Mouse (Mus musculus): ENCODE measurements around the gene Hist1h2bl.
"Not testable (repeated sequence)": the region's sequence is repeated elsewhere in the genome, so short reads cannot be mapped to it uniquely, and the experiment has no call there.

The Hist1h2bl gene

GRCm38 (mm10) chr13:21722373-21722925 lies 6.5 kb upstream of the Hist1h2bl start:
- no peak for DNase-seq (ENCODE audit: low spot score in 2 of 2)

DNA sequence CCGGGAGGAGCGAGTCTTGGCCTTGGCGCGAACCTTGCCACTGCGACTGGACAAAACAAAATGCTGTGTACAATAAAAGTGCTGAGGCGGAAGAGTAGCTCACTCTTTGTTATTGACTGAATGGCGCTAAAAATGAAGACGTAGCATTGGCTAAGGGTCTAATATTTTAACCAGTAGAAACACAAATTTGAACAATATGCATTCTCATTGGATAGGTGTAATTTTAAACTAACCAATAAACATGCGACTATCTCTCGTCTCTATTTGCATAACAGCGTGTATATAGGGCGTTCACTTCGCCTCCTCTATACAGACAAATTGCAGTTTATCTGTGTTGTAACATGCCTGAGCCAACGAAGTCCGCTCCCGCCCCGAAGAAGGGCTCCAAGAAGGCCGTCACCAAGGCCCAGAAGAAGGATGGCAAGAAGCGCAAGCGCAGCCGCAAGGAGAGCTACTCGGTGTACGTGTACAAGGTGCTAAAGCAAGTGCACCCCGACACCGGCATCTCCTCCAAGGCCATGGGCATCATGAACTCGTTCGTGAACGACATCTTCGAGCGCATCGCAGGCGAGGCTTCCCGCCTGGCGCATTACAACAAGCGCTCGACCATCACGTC lies 5.9 kb upstream of the Hist1h2bl start, which contains the start of gene Hist1h2bm:
Gene Hist1h2bm, plus strand, starts transcription at position 288 of the 616 bp plus-strand sequence.
- DNase-seq (ENCODE audit: low spot score in 2 of 2) = peak; percentile 69 to 89

GRCm38 (mm10) chr13:21721107-21721756 lies 5.3 kb upstream of the Hist1h2bl start:
- DNase-seq (ENCODE audit: low spot score in 2 of 2) = not testable (repeated sequence)

- no peak for DNase-seq (ENCODE audit: low spot score in 2 of 2)
Observed at GRCm38 (mm10) chr13:21718381-21719080, 2.6 kb upstream of the Hist1h2bl start.

GRCm38 (mm10) chr13:21717397-21718357 lies 1.7 kb upstream of the Hist1h2bl start, which contains the start of gene Hist1h3h:
Gene Hist1h3h (plus strand): TSS chr13:21717659.
- peak; percentile 79 to 89 for DNase-seq (ENCODE audit: low spot score in 2 of 2)

- DNase-seq (ENCODE audit: low spot score in 2 of 2) = peak; percentile 19 to 41
Observed at GRCm38 (mm10) chr13:21716540-21717391, 823 bp upstream of the Hist1h2bl start.

- no peak for DNase-seq (ENCODE audit: low spot score in 2 of 2)
Observed at GRCm38 (mm10) chr13:21715131-21715863, 646 bp downstream of the Hist1h2bl start.

DNA sequence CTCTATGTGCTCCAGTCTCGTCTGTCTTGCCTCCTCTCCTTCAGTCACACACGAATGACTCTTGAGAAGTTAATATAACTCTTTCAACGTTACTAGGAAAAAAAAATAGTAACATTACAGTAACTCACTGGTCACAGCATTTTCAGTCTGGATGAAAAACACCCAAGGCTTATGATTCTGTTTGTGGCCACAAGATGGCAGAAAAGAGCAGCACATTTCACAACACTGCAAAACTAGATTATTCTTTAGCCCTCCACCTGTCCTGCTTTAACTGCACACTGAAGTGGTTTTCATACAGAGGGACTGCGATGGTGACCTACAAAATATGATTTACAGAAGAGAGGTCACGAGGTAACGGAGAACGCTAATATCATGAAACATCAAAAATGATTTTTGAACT lies 1.2 kb downstream of the Hist1h2bl start:
- DNase-seq (ENCODE audit: low spot score in 2 of 2) = peak; percentile 23 to 65

GRCm38 (mm10) chr13:21711698-21712097 lies 4.2 kb downstream of the Hist1h2bl start:
- DNase-seq (ENCODE audit: low spot score in 2 of 2) = no peak

DNA sequence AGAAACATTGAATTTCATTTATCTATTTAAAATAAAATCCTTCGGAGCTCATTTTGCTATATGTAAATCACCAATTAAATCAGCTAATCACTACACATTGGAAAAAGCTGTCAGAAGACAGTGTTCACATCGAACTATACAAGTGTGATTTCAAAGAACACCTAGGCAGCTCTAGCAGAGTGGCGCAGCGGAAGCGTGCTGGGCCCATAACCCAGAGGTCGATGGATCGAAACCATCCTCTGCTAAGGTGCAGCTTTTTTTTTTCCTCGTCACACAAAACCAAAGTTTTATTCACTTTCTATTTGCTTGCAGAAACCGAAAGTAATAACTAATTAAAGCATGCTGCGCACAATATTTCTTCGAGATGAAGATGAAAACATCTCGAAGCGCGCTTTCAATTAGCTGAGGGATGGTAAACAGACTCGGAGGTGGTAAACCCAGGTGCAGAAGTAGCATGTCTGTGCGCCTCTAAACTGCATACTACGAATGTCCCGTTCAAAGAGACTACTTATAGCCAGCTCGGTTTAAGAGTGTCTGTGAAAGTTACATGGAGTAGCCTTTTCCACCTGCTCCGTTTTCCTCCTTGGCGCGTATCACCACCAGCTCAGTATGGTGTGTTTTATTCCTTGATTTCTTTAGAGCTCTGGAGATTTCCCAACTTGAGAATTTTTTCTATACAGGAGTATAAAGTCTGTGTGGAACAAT lies 5.0 kb downstream of the Hist1h2bl start:
- DNase-seq (ENCODE audit: low spot score in 2 of 2) = peak; percentile 56 to 83

DNA sequence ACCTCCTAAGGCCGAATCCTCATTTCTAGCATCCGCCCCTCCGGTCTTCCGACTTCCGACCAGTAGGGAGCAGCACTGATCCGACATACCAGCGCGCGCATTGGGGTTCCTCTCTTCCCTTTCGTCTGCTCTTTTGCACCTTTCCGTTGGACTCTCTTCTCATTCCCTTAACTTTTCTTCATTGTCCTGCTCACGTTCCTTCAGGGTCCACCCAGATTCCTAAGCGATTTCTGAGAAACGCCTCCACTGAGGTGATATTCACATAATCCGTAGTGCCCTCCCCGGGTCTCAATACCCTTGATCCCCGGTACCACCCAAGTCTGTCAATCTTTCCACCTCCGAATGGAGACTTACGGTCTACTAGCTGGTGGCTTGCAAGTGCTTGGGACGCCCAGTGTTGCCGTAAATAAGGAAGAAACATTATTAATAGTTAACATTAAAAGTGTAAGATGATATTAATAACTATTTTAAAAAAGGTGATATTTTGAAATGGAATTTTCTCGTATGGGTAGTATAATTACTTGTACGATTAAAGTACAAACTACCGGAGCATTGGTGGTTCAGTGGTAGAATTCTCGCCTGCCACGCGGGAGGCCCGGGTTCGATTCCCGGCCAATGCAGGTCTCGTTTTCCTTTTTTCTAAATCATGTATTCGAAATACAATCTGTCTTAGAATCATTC lies 5.8 kb downstream of the Hist1h2bl start:
- peak; percentile 76 to 88 for DNase-seq (ENCODE audit: low spot score in 2 of 2)

- DNase-seq (ENCODE audit: low spot score in 2 of 2) = no peak
Observed at GRCm38 (mm10) chr13:21706669-21707068, 9.3 kb downstream of the Hist1h2bl start.

DNA sequence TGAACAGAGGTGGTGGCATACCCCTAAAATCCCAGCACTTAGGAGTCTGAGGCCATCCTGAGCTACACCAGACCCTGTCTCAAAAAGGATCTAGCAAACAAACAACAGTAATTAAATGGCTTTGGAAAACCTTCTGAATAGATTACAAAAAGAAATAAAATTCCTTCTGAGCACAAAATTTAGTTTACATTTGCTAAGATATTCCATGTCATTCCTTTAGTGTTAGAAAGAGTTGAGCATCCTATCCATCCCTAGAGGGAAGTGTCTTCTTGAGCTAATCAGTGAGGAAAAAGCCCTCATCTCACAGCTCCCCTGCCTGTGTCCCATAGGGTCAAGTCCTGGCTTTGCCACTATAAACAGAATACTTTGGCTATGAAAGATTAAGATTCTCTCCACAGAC lies 18.1 kb downstream of the Hist1h2bl start, which contains the start of gene Olfr1359:
Gene Olfr1359, plus strand, starts transcription at position 301 of the 400 bp plus-strand sequence.
- no peak for DNase-seq (ENCODE audit: low spot score in 2 of 2)

GRCm38 (mm10) chr13:21677305-21677704 lies 38.6 kb downstream of the Hist1h2bl start, which contains the start of gene Olfr1360:
Gene Olfr1360 (minus strand): TSS chr13:21677405.
- DNase-seq (ENCODE audit: low spot score in 2 of 2) = no peak
